Mouse (Mus musculus): ENCODE measurements at regions not wholly inside any gene's neighbourhood (a gene's known extent, or its start where the extent isn't known, plus 50 kb on each side); places are given as distances from the start of the nearest gene placed in this dataset.

DNA sequence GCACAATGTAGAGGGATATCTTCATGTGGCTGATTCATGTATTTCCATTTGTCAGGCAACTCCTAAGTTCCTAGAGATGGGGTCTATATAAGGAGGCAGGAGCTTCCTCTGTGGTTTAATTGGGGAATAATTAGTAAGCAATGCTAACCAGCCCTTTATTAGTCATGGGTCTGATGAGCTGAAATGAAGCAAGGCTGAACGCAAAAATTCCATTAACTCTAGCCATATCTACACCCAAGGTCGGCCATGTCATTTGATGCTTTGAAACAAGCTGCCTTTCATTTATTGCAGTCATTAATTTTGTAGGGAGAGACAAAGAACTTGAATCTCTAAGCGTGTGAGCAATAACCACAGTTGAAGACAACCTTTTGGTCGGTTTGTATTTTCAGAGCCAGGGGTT is 59.4 kb downstream of the Fam43a start:
- TF ChIP-seq CTCF (IDR thresholded peaks at IDR 0.05; ENCODE audit: extremely low read depth, insufficient read depth, insufficient read length, insufficient replicate concordance): no peak
- no peak for TF ChIP-seq POLR2A (IDR thresholded peaks at IDR 0.05; ENCODE audit: low read depth, low read length)

All from spleen, adult 2 months (tissue).